Mouse (Mus musculus) megakaryocyte, adult 5-6 weeks (primary cell): ENCODE results near the gene Hist1h3g. TPM values are rescaled to one million over a fixed set of nuclear protein-coding genes. Genes with fewer than 3 reads are reported as not detected.
A peak's percentile ranks its signal among the peaks of the same experiment; 100 is the strongest.

Experiments used
- ATAC-seq: 2 replicates; pipeline ENCODE4 v1.8.0; 2016; ENCODE audit warnings: mild to moderate bottlenecking, inconsistent platforms; ENCODE audit not compliant: poor library complexity, severe bottlenecking
- total RNA-seq, 2 experiments: library from RNA; stranded (forward) in 1 of 2; stranded (reverse) in 1 of 2; fragments of 153-499, 151-499 nt in 1 of 2; fragments of 221-1000, 200-1000 nt in 1 of 2; gene quantifications; 2 replicates each; pipeline versions ENCODE4 v1.2.3 to v1.2.4; 2015 to 2017

The Hist1h3g gene
- total RNA-seq (2015) (225 and 241 TPM in 2 replicates), total RNA-seq (2017) (441 and 668 TPM in 2 replicates)

- ATAC-seq: peak; percentile 67
Observed at GRCm38 (mm10) chr13:23535137-23536075, at the start of gene Hist1h3g. Hist1h3g (plus strand) TSS chr13:23535422.

- ATAC-seq: peak; percentile 82
Observed at GRCm38 (mm10) chr13:23488400-23489322, 46.6 kb upstream of the Hist1h3g start, which contains the start of gene Btn2a2. Btn2a2 (minus strand) TSS chr13:23488857.

- no peak for ATAC-seq
Observed at GRCm38 (mm10) chr13:23490863-23491262, 44.4 kb upstream of the Hist1h3g start.

- no peak for ATAC-seq
Observed at GRCm38 (mm10) chr13:23491263-23491662, 44.0 kb upstream of the Hist1h3g start.

- no peak for ATAC-seq
Observed at GRCm38 (mm10) chr13:23491990-23492389, 43.2 kb upstream of the Hist1h3g start.

GRCm38 (mm10) chr13:23495526-23495925, 39.7 kb upstream of the Hist1h3g start:
- no peak for ATAC-seq

GRCm38 (mm10) chr13:23497656-23498321, 37.4 kb upstream of the Hist1h3g start:
- no peak for ATAC-seq

GRCm38 (mm10) chr13:23498653-23499052, 36.6 kb upstream of the Hist1h3g start:
- no peak for ATAC-seq

GRCm38 (mm10) chr13:23499943-23500342, 35.3 kb upstream of the Hist1h3g start:
- ATAC-seq: no peak

GRCm38 (mm10) chr13:23500424-23501200, 34.6 kb upstream of the Hist1h3g start:
- peak; percentile 71 for ATAC-seq

GRCm38 (mm10) chr13:23501511-23501910, 33.7 kb upstream of the Hist1h3g start:
- ATAC-seq: no peak

GRCm38 (mm10) chr13:23502031-23502567, 33.1 kb upstream of the Hist1h3g start:
- no peak for ATAC-seq

- ATAC-seq: no peak
Observed at GRCm38 (mm10) chr13:23502916-23503315, 32.3 kb upstream of the Hist1h3g start.

- no peak for ATAC-seq
Observed at GRCm38 (mm10) chr13:23503797-23504196, 31.4 kb upstream of the Hist1h3g start.

- ATAC-seq: no peak
Observed at GRCm38 (mm10) chr13:23505662-23506345, 29.4 kb upstream of the Hist1h3g start.

- ATAC-seq: no peak
Observed at GRCm38 (mm10) chr13:23506351-23506750, 28.9 kb upstream of the Hist1h3g start.

- no peak for ATAC-seq
Observed at GRCm38 (mm10) chr13:23506819-23507515, 28.3 kb upstream of the Hist1h3g start.

- no peak for ATAC-seq
Observed at GRCm38 (mm10) chr13:23510127-23510526, 25.1 kb upstream of the Hist1h3g start.
